Comparison of ENCODE assay signal across 8 mouse cellular contexts in genomic region chr6:83120930-83121862, GRCm38 (mm10). TPM values are rescaled to one million over a fixed set of nuclear protein-coding genes. Genes with fewer than 3 reads are reported as not detected.
A peak's percentile ranks its signal among the peaks of the same experiment; 100 is the strongest.
DNase-seq lines count a peak whose midpoint lies in the region; ATAC-seq and TF ChIP-seq lines count a peak whose summit lies in the region.

Wbp1 (minus strand) TSS chr6:83121559.

- H3K4me1 ChIP-seq in embryonic facial prominence, embryonic 13.5 days: peaks cover 65% of the 10 kb centered on the region
- H3K4me1 ChIP-seq in kidney, adult 2 months (ENCODE audit: control insufficient read depth, insufficient read depth, low read length): peaks cover 10% of the 10 kb centered on the region; the same call in 1 of the 2 replicates
- peaks cover 51% of the 10 kb centered on the region for H3K4me1 ChIP-seq in limb, embryonic 12.5 days (replicated peaks)
- peaks cover 71% of the 10 kb centered on the region for H3K4me1 ChIP-seq in midbrain, embryonic 15.5 days
- peaks cover 26% of the 10 kb centered on the region for H3K4me1 ChIP-seq in spleen, adult 2 months (ENCODE audit: control insufficient read depth, insufficient read depth, insufficient read length)

- peak within 1 kb of the TSS; percentile 80 for H3K4me3 ChIP-seq in embryonic facial prominence, embryonic 13.5 days
- H3K4me3 ChIP-seq in kidney, adult 2 months (ENCODE audit: insufficient read depth, low read depth, low read length): peak within 1 kb of the TSS; percentile 63
- peak within 1 kb of the TSS; percentile 61 for H3K4me3 ChIP-seq in limb, embryonic 12.5 days (replicated peaks)
- H3K4me3 ChIP-seq in midbrain, embryonic 15.5 days: peak within 1 kb of the TSS; percentile 63
- H3K4me3 ChIP-seq in spleen, adult 2 months (ENCODE audit: extremely low read depth, insufficient read depth, insufficient read length): peak within 1 kb of the TSS; percentile 83

- no peaks in the 10 kb centered on the region for H3K9me3 ChIP-seq in embryonic facial prominence, embryonic 13.5 days
- H3K9me3 ChIP-seq in limb, embryonic 12.5 days: no peaks in the 10 kb centered on the region
- H3K9me3 ChIP-seq in midbrain, embryonic 15.5 days: no peaks in the 10 kb centered on the region

- under 1% methylated on average over 38 of the region's 38 CpGs for WGBS in embryonic facial prominence, embryonic 13.5 days
- under 1% methylated on average over 38 of the region's 38 CpGs for WGBS in kidney, adult 2 months
- under 1% methylated on average over 38 of the region's 38 CpGs for WGBS in limb, embryonic 12.5 days
- under 1% methylated on average over 38 of the region's 38 CpGs for WGBS in midbrain, embryonic 15.5 days
- under 1% methylated on average over 38 of the region's 38 CpGs for WGBS in spleen, adult 2 months

- DNase-seq in 3134 (ENCODE audit: extremely low read depth, insufficient read length, low spot score): peak; percentile 92
- DNase-seq in adrenal gland, postnatal 36 days: peak; percentile 94
- DNase-seq in heart, adult 18-20 months: peak; percentile 96 to 99
- DNase-seq in kidney, adult 2 months: peak; percentile 100
- peak; percentile 93 to 98 for DNase-seq in spleen, adult 2 months (ENCODE audit: low read depth in 1 of 2, low spot score in 2 of 2)

- H3K27me3 ChIP-seq in embryonic facial prominence, embryonic 13.5 days: no peaks in the 10 kb centered on the region
- no peaks in the 10 kb centered on the region for H3K27me3 ChIP-seq in kidney, adult 2 months (replicated peaks; ENCODE audit: control insufficient read depth, insufficient read depth, low read length)
- H3K27me3 ChIP-seq in limb, embryonic 12.5 days: no peaks in the 10 kb centered on the region
- no peaks in the 10 kb centered on the region for H3K27me3 ChIP-seq in midbrain, embryonic 15.5 days (replicated peaks)
- no peaks in the 10 kb centered on the region for H3K27me3 ChIP-seq in spleen, adult 2 months (ENCODE audit: control insufficient read depth, insufficient read depth, low read length)

- H3K4me2 ChIP-seq in embryonic facial prominence, embryonic 13.5 days: peak within 1 kb of the TSS; percentile 83
- peak within 1 kb of the TSS; percentile 94 for H3K4me2 ChIP-seq in limb, embryonic 12.5 days
- H3K4me2 ChIP-seq in midbrain, embryonic 15.5 days: peak within 1 kb of the TSS; percentile 94

- H3K36me3 ChIP-seq in embryonic facial prominence, embryonic 13.5 days: peaks cover 33% of the 10 kb centered on the region
- no peaks in the 10 kb centered on the region for H3K36me3 ChIP-seq in kidney, adult 2 months (ENCODE audit: control insufficient read depth, insufficient read depth, low read length)
- H3K36me3 ChIP-seq in limb, embryonic 12.5 days: peaks cover 44% of the 10 kb centered on the region
- H3K36me3 ChIP-seq in midbrain, embryonic 15.5 days (replicated peaks): peaks cover 6% of the 10 kb centered on the region; the same call in 1 of the 2 replicates
- H3K36me3 ChIP-seq in spleen, adult 2 months (ENCODE audit: control insufficient read depth, insufficient read depth, low read length): peaks cover 2% of the 10 kb centered on the region

- peak within 1 kb of the TSS; percentile 92 for H3K9ac ChIP-seq in embryonic facial prominence, embryonic 13.5 days
- H3K9ac ChIP-seq in limb, embryonic 12.5 days (replicated peaks): peak within 1 kb of the TSS; percentile 95
- peak within 1 kb of the TSS; percentile 78 for H3K9ac ChIP-seq in midbrain, embryonic 15.5 days

- no peak for TF ChIP-seq CTCF in kidney, adult 2 months (conservative IDR thresholded peaks at IDR 0.05; ENCODE audit: insufficient read depth, insufficient read length, low read depth, low read length)
- TF ChIP-seq CTCF in spleen, adult 2 months (IDR thresholded peaks at IDR 0.05; ENCODE audit: extremely low read depth, insufficient read depth, insufficient read length, insufficient replicate concordance): no peak

- peak; percentile 54 for TF ChIP-seq POLR2A in kidney, adult 2 months (IDR thresholded peaks at IDR 0.05; ENCODE audit: low read depth, low read length)
- peak; percentile 64 for TF ChIP-seq POLR2A in spleen, adult 2 months (IDR thresholded peaks at IDR 0.05; ENCODE audit: low read depth, low read length)

- H3K27ac ChIP-seq in embryonic facial prominence, embryonic 13.5 days: peak within 1 kb of the TSS; percentile 100
- peak within 1 kb of the TSS; percentile 49 for H3K27ac ChIP-seq in kidney, adult 2 months (ENCODE audit: insufficient read depth, low read depth, low read length)
- peak within 1 kb of the TSS; percentile 99 for H3K27ac ChIP-seq in limb, embryonic 12.5 days
- H3K27ac ChIP-seq in midbrain, embryonic 15.5 days: peak within 1 kb of the TSS; percentile 93
- H3K27ac ChIP-seq in spleen, adult 2 months (ENCODE audit: insufficient read depth, low read length): peak within 1 kb of the TSS; percentile 79

- peak; percentile 93 for ATAC-seq in embryonic facial prominence, embryonic 13.5 days (ENCODE audit: insufficient number of reproducible peaks, insufficient read depth, low FRiP score, low TSS enrichment, low read depth)
- peak; percentile 96 for ATAC-seq in limb, embryonic 12.5 days (ENCODE audit: insufficient number of reproducible peaks, insufficient read depth, low FRiP score, low TSS enrichment, low read depth)
- peak; percentile 95 for ATAC-seq in midbrain, embryonic 15.5 days (replicated peaks)

RNA-seq across cellular contexts. Expression of gene Wbp1, which starts in this region (rescaled TPM):
- total RNA-seq in adrenal gland, postnatal 36 days (2021): 10 to 100 TPM; 69.8 to 90.1 TPM
- polyA plus RNA-seq in embryonic facial prominence, embryonic 13.5 days (2015; fragmentation: Nextera tagmentation; extraction: Ambion mirVana): 144 and 172 TPM in 2 replicates
- total RNA-seq in heart, adult 18-20 months (2021): 10 to 100 TPM; 68.8 to 74.6 TPM
- polyA plus RNA-seq in kidney, adult 2 months (2012; rRNA removed): 203 and 259 TPM in 2 replicates
- 191 and 219 TPM in 2 replicates for polyA plus RNA-seq in limb, embryonic 12.5 days (2016; fragmentation: Nextera tagmentation; extraction: Ambion mirVana)
- 176 and 196 TPM in 2 replicates for polyA plus RNA-seq in midbrain, embryonic 15.5 days (2015; fragmentation: Nextera tagmentation; extraction: Ambion mirVana)
- 83.4 and 95.3 TPM in 2 replicates for polyA plus RNA-seq in spleen, adult 2 months (2012; rRNA removed)

Comparison
In these comparisons a context has a peak if more than half of its experiments do, and no peak if none do; other contexts are left out.
1. Peak in every context shown above with its lines: DNase-seq, ATAC-seq, H3K4me3 ChIP-seq and H3K27ac ChIP-seq.
2. H3K27ac ChIP-seq: peak in every context shown above with its lines; median percentile 100 in embryonic facial prominence, embryonic 13.5 days; 99 in limb, embryonic 12.5 days; 93 in midbrain, embryonic 15.5 days; 79 in spleen, adult 2 months; 49 in kidney, adult 2 months.